Mouse (Mus musculus): ENCODE measurements around the gene Trabd2b.

GRCm38 (mm10) chr4:114518571-114518970 is 112.0 kb downstream of the Trabd2b start:
- TF ChIP-seq POLR2A (IDR thresholded peaks at IDR 0.05; ENCODE audit: borderline replicate concordance, extremely low read depth, low read depth, low read length) (no peak), CTCF (IDR thresholded peaks at IDR 0.05; ENCODE audit: insufficient read depth, low read length) (no peak)
